Mouse (Mus musculus): ENCODE measurements around the gene Gabarap. TPM values are rescaled to one million over a fixed set of nuclear protein-coding genes. Genes with fewer than 3 reads are reported as not detected.

The Gabarap gene
- polyA plus RNA-seq, 1 experiment: not detected

- WGBS: 81% methylated on average over 23 of the region's 23 CpGs
- Histone ChIP-seq H3K27ac (ENCODE audit: insufficient read depth, low read depth, low read length) (no peak overlapping the region), H3K4me1 (ENCODE audit: control insufficient read depth, insufficient read depth, low read length) (no peaks in the 10 kb centered on the region), H3K4me3 (ENCODE audit: insufficient read depth, low read depth, low read length) (no peak overlapping the region)
- TF ChIP-seq CTCF (IDR thresholded peaks at IDR 0.05; ENCODE audit: insufficient read depth, low read depth, low read length): no peak
- TF ChIP-seq POLR2A (IDR thresholded peaks at IDR 0.05; ENCODE audit: insufficient read depth, low read depth, low read length): no peak
These were observed 51.6 kb downstream of the Gabarap start for GRCm38 (mm10) chr11:70042309-70043085.

- no peaks in the 10 kb centered on the region for H3K4me1 ChIP-seq (ENCODE audit: control insufficient read depth, insufficient read depth, low read length)
- no peak overlapping the region for H3K4me3 ChIP-seq (ENCODE audit: insufficient read depth, low read depth, low read length)
- WGBS: 91% methylated on average over 7 of the region's 7 CpGs
- H3K27ac ChIP-seq (ENCODE audit: insufficient read depth, low read depth, low read length): no peak overlapping the region
- no peak for TF ChIP-seq CTCF (IDR thresholded peaks at IDR 0.05; ENCODE audit: insufficient read depth, low read depth, low read length)
- no peak for TF ChIP-seq POLR2A (IDR thresholded peaks at IDR 0.05; ENCODE audit: insufficient read depth, low read depth, low read length)
These were observed 52.7 kb downstream of the Gabarap start for GRCm38 (mm10) chr11:70043665-70044064.

Other genes starting within 250 kb of the Gabarap start
- gene Polr2a, start 232.5 kb upstream of the Gabarap start, polyA plus RNA-seq (2012; ENCODE audit: insufficient read depth, insufficient read length, low replicate concordance, missing spikeins): 105 TPM in 2 replicates
- gene Slc35g3, start 229.2 kb upstream of the Gabarap start, polyA plus RNA-seq (2012; ENCODE audit: insufficient read depth, insufficient read length, low replicate concordance, missing spikeins): not detected in 2 replicates
- 250 TPM in 1 of 2 replicates, not detected in the other for gene Zbtb4, start 225.2 kb upstream of the Gabarap start, polyA plus RNA-seq (2012; ENCODE audit: insufficient read depth, insufficient read length, low replicate concordance, missing spikeins)
- gene Chrnb1, start 195.2 kb upstream of the Gabarap start, polyA plus RNA-seq (2012; ENCODE audit: insufficient read depth, insufficient read length, low replicate concordance, missing spikeins): not detected in 2 replicates
- not detected in 2 replicates for gene Fgf11, start 189.3 kb upstream of the Gabarap start, polyA plus RNA-seq (2012; ENCODE audit: insufficient read depth, insufficient read length, low replicate concordance, missing spikeins)
- gene Tmem102, start 185.5 kb upstream of the Gabarap start, polyA plus RNA-seq (2012; ENCODE audit: insufficient read depth, insufficient read length, low replicate concordance, missing spikeins): not detected in 2 replicates
- not detected in 2 replicates for gene Gm39566, start 175.8 kb upstream of the Gabarap start, polyA plus RNA-seq (2012; ENCODE audit: insufficient read depth, insufficient read length, low replicate concordance, missing spikeins)
- gene Spem2, start 172.7 kb upstream of the Gabarap start, polyA plus RNA-seq (2012; ENCODE audit: insufficient read depth, insufficient read length, low replicate concordance, missing spikeins): not detected in 2 replicates
- not detected in 2 replicates for gene Spem1, start 169.0 kb upstream of the Gabarap start, polyA plus RNA-seq (2012; ENCODE audit: insufficient read depth, insufficient read length, low replicate concordance, missing spikeins)
- 82.2 TPM in 1 of 2 replicates, not detected in the other for gene Nlgn2, start 153.4 kb upstream of the Gabarap start, polyA plus RNA-seq (2012; ENCODE audit: insufficient read depth, insufficient read length, low replicate concordance, missing spikeins)
- not detected in 2 replicates for gene Tmem256, start 152.6 kb upstream of the Gabarap start, polyA plus RNA-seq (2012; ENCODE audit: insufficient read depth, insufficient read length, low replicate concordance, missing spikeins)
- not detected in 2 replicates for gene Plscr3, start 144.8 kb upstream of the Gabarap start, polyA plus RNA-seq (2012; ENCODE audit: insufficient read depth, insufficient read length, low replicate concordance, missing spikeins)
- gene Tnk1, start 132.4 kb upstream of the Gabarap start, polyA plus RNA-seq (2012; ENCODE audit: insufficient read depth, insufficient read length, low replicate concordance, missing spikeins): not detected in 2 replicates
- not detected in 2 replicates for gene Tmem95, start 113.1 kb upstream of the Gabarap start, polyA plus RNA-seq (2012; ENCODE audit: insufficient read depth, insufficient read length, low replicate concordance, missing spikeins)
- not detected in 2 replicates for gene Kctd11, start 109.7 kb upstream of the Gabarap start, polyA plus RNA-seq (2012; ENCODE audit: insufficient read depth, insufficient read length, low replicate concordance, missing spikeins)
- gene Acap1, start 95.6 kb upstream of the Gabarap start, polyA plus RNA-seq (2012; ENCODE audit: insufficient read depth, insufficient read length, low replicate concordance, missing spikeins): 120 TPM in 1 of 2 replicates, not detected in the other
- gene 2810408A11Rik, start 90.2 kb upstream of the Gabarap start, polyA plus RNA-seq (2012; ENCODE audit: insufficient read depth, insufficient read length, low replicate concordance, missing spikeins): not detected in 2 replicates
- not detected in 2 replicates for gene Neurl4, start 90.1 kb upstream of the Gabarap start, polyA plus RNA-seq (2012; ENCODE audit: insufficient read depth, insufficient read length, low replicate concordance, missing spikeins)
- not detected in 2 replicates for gene Gps2, start 77.3 kb upstream of the Gabarap start, polyA plus RNA-seq (2012; ENCODE audit: insufficient read depth, insufficient read length, low replicate concordance, missing spikeins)
- gene Eif5a, start 69.2 kb upstream of the Gabarap start, polyA plus RNA-seq (2012; ENCODE audit: insufficient read depth, insufficient read length, low replicate concordance, missing spikeins): 516 and 653 TPM in 2 replicates
- not detected in 2 replicates for gene Ybx2, start 55.3 kb upstream of the Gabarap start, polyA plus RNA-seq (2012; ENCODE audit: insufficient read depth, insufficient read length, low replicate concordance, missing spikeins)
- gene Slc2a4, start 43.0 kb upstream of the Gabarap start, polyA plus RNA-seq (2012; ENCODE audit: insufficient read depth, insufficient read length, low replicate concordance, missing spikeins): not detected in 2 replicates
- not detected in 2 replicates for gene Cldn7, start 26.4 kb upstream of the Gabarap start, polyA plus RNA-seq (2012; ENCODE audit: insufficient read depth, insufficient read length, low replicate concordance, missing spikeins)
- gene Ctdnep1, start 10.0 kb upstream of the Gabarap start, polyA plus RNA-seq (2012; ENCODE audit: insufficient read depth, insufficient read length, low replicate concordance, missing spikeins): not detected in 2 replicates
- not detected in 2 replicates for gene Elp5, start 8.6 kb upstream of the Gabarap start, polyA plus RNA-seq (2012; ENCODE audit: insufficient read depth, insufficient read length, low replicate concordance, missing spikeins)
- gene Phf23, start 4.6 kb downstream of the Gabarap start, polyA plus RNA-seq (2012; ENCODE audit: insufficient read depth, insufficient read length, low replicate concordance, missing spikeins): not detected in 2 replicates
- not detected in 2 replicates for gene Dvl2, start 9.5 kb downstream of the Gabarap start, polyA plus RNA-seq (2012; ENCODE audit: insufficient read depth, insufficient read length, low replicate concordance, missing spikeins)
- not detected in 2 replicates for gene Acadvl, start 24.3 kb downstream of the Gabarap start, polyA plus RNA-seq (2012; ENCODE audit: insufficient read depth, insufficient read length, low replicate concordance, missing spikeins)
- gene Dlg4, start 25.8 kb downstream of the Gabarap start, polyA plus RNA-seq (2012; ENCODE audit: insufficient read depth, insufficient read length, low replicate concordance, missing spikeins): 210 and 442 TPM in 2 replicates
- gene Asgr1, start 62.9 kb downstream of the Gabarap start, polyA plus RNA-seq (2012; ENCODE audit: insufficient read depth, insufficient read length, low replicate concordance, missing spikeins): not detected in 2 replicates
- gene Asgr2, start 101.5 kb downstream of the Gabarap start, polyA plus RNA-seq (2012; ENCODE audit: insufficient read depth, insufficient read length, low replicate concordance, missing spikeins): not detected in 2 replicates
- not detected in 2 replicates for gene Mgl2, start 139.2 kb downstream of the Gabarap start, polyA plus RNA-seq (2012; ENCODE audit: insufficient read depth, insufficient read length, low replicate concordance, missing spikeins)
- not detected in 2 replicates for gene Clec10a, start 165.1 kb downstream of the Gabarap start, polyA plus RNA-seq (2012; ENCODE audit: insufficient read depth, insufficient read length, low replicate concordance, missing spikeins)
- not detected in 2 replicates for gene Slc16a11, start 221.6 kb downstream of the Gabarap start, polyA plus RNA-seq (2012; ENCODE audit: insufficient read depth, insufficient read length, low replicate concordance, missing spikeins)
- not detected in 2 replicates for gene Slc16a13, start 229.9 kb downstream of the Gabarap start, polyA plus RNA-seq (2012; ENCODE audit: insufficient read depth, insufficient read length, low replicate concordance, missing spikeins)
- not detected in 2 replicates for gene Bcl6b, start 238.7 kb downstream of the Gabarap start, polyA plus RNA-seq (2012; ENCODE audit: insufficient read depth, insufficient read length, low replicate concordance, missing spikeins)
- gene 0610010K14Rik, start 246.8 kb downstream of the Gabarap start, polyA plus RNA-seq (2012; ENCODE audit: insufficient read depth, insufficient read length, low replicate concordance, missing spikeins): not detected in 2 replicates
- gene Gm21988, start 248.7 kb downstream of the Gabarap start, polyA plus RNA-seq (2012; ENCODE audit: insufficient read depth, insufficient read length, low replicate concordance, missing spikeins): not detected in 2 replicates
- gene Rnasek, start 248.7 kb downstream of the Gabarap start, polyA plus RNA-seq (2012; ENCODE audit: insufficient read depth, insufficient read length, low replicate concordance, missing spikeins): not detected in 2 replicates

Measured in olfactory bulb, adult 2 months (tissue).